Mouse (Mus musculus): ENCODE measurements around the gene Ispd. TPM values are rescaled to one million over a fixed set of nuclear protein-coding genes. Genes with fewer than 3 reads are reported as not detected.
"Not testable (repeated sequence)": the region's sequence is repeated elsewhere in the genome, so short reads cannot be mapped to it uniquely, and the experiment has no call there.

Ispd gene
- 1 to 10 TPM; 9.3 to 9.5 TPM for total RNA-seq (2021)

GRCm38 (mm10) chr12:36381441-36382340 lies at the start of gene Ispd, which contains the start of gene D630036H23Rik:
TSS of gene Ispd (plus strand) at chr12:36381450.
TSS of gene D630036H23Rik (minus strand) at chr12:36382181.
- DNase-seq = peak; percentile 88

GRCm38 (mm10) chr12:36332676-36333075 lies 48.6 kb upstream of the Ispd start:
- no peak for DNase-seq

- DNase-seq = no peak
Measured at GRCm38 (mm10) chr12:36333837-36334281, 47.4 kb upstream of the Ispd start.

- DNase-seq = no peak
Measured at GRCm38 (mm10) chr12:36344131-36344530, 37.1 kb upstream of the Ispd start.

GRCm38 (mm10) chr12:36360064-36360463 lies 21.2 kb upstream of the Ispd start:
- no peak for DNase-seq

- no peak for DNase-seq
Measured at GRCm38 (mm10) chr12:36360693-36361092, 20.6 kb upstream of the Ispd start.

- no peak for DNase-seq
Measured at GRCm38 (mm10) chr12:36364013-36364412, 17.2 kb upstream of the Ispd start.

- no peak for DNase-seq
Measured at GRCm38 (mm10) chr12:36373237-36373998, 7.8 kb upstream of the Ispd start.

- DNase-seq = not testable (repeated sequence)
Measured at GRCm38 (mm10) chr12:36376391-36376790, 4.9 kb upstream of the Ispd start.

- DNase-seq = no peak
Measured at GRCm38 (mm10) chr12:36380254-36380653, 996 bp upstream of the Ispd start.

- DNase-seq = no peak
Measured at GRCm38 (mm10) chr12:36380806-36381205, 444 bp upstream of the Ispd start.

- no peak for DNase-seq
Measured at GRCm38 (mm10) chr12:36385386-36385785, 4.1 kb downstream of the Ispd start.

GRCm38 (mm10) chr12:36386991-36387390 lies 5.7 kb downstream of the Ispd start:
- no peak for DNase-seq

GRCm38 (mm10) chr12:36395115-36395514 lies 13.9 kb downstream of the Ispd start:
- DNase-seq = no peak

- DNase-seq = no peak
Measured at GRCm38 (mm10) chr12:36423677-36424076, 42.4 kb downstream of the Ispd start.

GRCm38 (mm10) chr12:36425258-36425657 lies 44.0 kb downstream of the Ispd start:
- DNase-seq = no peak

GRCm38 (mm10) chr12:36426163-36427045 lies 45.2 kb downstream of the Ispd start:
- DNase-seq = no peak

- no peak for DNase-seq
Measured at GRCm38 (mm10) chr12:36436956-36437355, 55.7 kb downstream of the Ispd start.

- no peak for DNase-seq
Measured at GRCm38 (mm10) chr12:36439396-36439795, 58.1 kb downstream of the Ispd start.

- no peak for DNase-seq
Measured at GRCm38 (mm10) chr12:36456002-36456401, 74.8 kb downstream of the Ispd start.

- DNase-seq = no peak
Measured at GRCm38 (mm10) chr12:36457726-36458125, 76.5 kb downstream of the Ispd start.

GRCm38 (mm10) chr12:36468325-36469044 lies 87.2 kb downstream of the Ispd start:
- no peak for DNase-seq
